Mouse (Mus musculus) heart, embryonic 14.5 days (tissue): ENCODE data around the gene C1s2. TPM values are rescaled to one million over a fixed set of nuclear protein-coding genes. Genes with fewer than 3 reads are reported as not detected.
"Not testable (repeated sequence)": the region's sequence is repeated elsewhere in the genome, so short reads cannot be mapped to it uniquely, and the experiment has no call there.

Experiments
- ATAC-seq: fragments of 200-750 bp; cut with Nextera tagmentation; 2 replicates; pipeline ENCODE4 v1.8.0; 2017; ENCODE audit warnings: low read depth, moderate TSS enrichment; ENCODE audit not compliant: insufficient number of reproducible peaks, insufficient read depth, low FRiP score
- H3K27ac ChIP-seq, 2 experiments: fragments of 200-500 bp in 1 of 2; fragments of 300-500 bp in 1 of 2; sonication (generic) in 1 of 2; replicated peaks in 1 of 2; 2 replicates each; pipeline ENCODE4 v1.5.1; 2012 to 2014; ENCODE audit warnings: low read depth in 2 of 2, low read length in 2 of 2, control low read depth in 1 of 2, mild to moderate bottlenecking in 1 of 2, mixed read lengths in 1 of 2; ENCODE audit not compliant: control insufficient read depth in 1 of 2, insufficient read depth in 1 of 2
- H3K27me3 ChIP-seq: fragments of 300-500 bp; sonication (generic); 2 replicates; pipeline ENCODE4 v1.6.1; 2014; ENCODE audit warnings: mild to moderate bottlenecking, low read length, control low read depth; ENCODE audit not compliant: control insufficient read depth, insufficient read depth
- H3K36me3 ChIP-seq: fragments of 300-500 bp; sonication (generic); 2 replicates; pipeline ENCODE4 v1.6.1; 2014; ENCODE audit warnings: mild to moderate bottlenecking, control low read depth, low read length, mixed read lengths; ENCODE audit not compliant: control insufficient read depth, insufficient read depth
- H3K4me1 ChIP-seq, 2 experiments: fragments of 200-500 bp in 1 of 2; fragments of 300-500 bp in 1 of 2; sonication (generic) in 1 of 2; 2 replicates each; pipeline ENCODE4 v1.6.1; 2012 to 2014; ENCODE audit warnings: low read length in 2 of 2, control low read depth in 1 of 2, mixed read lengths in 1 of 2; ENCODE audit not compliant: control insufficient read depth in 2 of 2, insufficient read depth in 2 of 2
- H3K4me2 ChIP-seq: fragments of 300-500 bp; sonication (generic); 2 replicates; pipeline ENCODE4 v1.6.1; 2014; ENCODE audit warnings: mild to moderate bottlenecking, low read length
- H3K4me3 ChIP-seq, 2 experiments: fragments of 200-500 bp in 1 of 2; fragments of 300-500 bp in 1 of 2; sonication (generic) in 1 of 2; 2 replicates each; pipeline ENCODE4 v1.5.1; 2012 to 2014; ENCODE audit warnings: low read length in 2 of 2, mild to moderate bottlenecking in 2 of 2, control low read depth in 1 of 2, low read depth in 1 of 2, moderate library complexity in 1 of 2; ENCODE audit not compliant: control insufficient read depth in 1 of 2, insufficient read depth in 1 of 2
- H3K9ac ChIP-seq: fragments of 300-500 bp; sonication (generic); 2 replicates; pipeline ENCODE4 v1.6.1; 2014; ENCODE audit warnings: mild to moderate bottlenecking, low read length
- H3K9me3 ChIP-seq: fragments of 300-500 bp; sonication (generic); 2 replicates; pipeline ENCODE4 v1.6.1; 2016; ENCODE audit warnings: low read length, control low read depth; ENCODE audit not compliant: control insufficient read depth
- WGBS: fragments of 180-500 bp; shearing (Covaris S2); extraction: QIAGEN DNeasy Blood & Tissue Kit; methylation state at CpG from one replicate; pipeline ENCODE4 v1.1.7; 2014; 5-methylcytosine and 5-hydroxymethylcytosine counted together
- polyA plus RNA-seq: library from polyadenylated mRNA; unstranded; fragments of >200 nt; fragmentation: Nextera tagmentation; extraction: Ambion mirVana; gene quantifications from 2 replicates; pipeline ENCODE4 v1.2.1, GENCODE M21; 2014

Gene C1s2
- not detected in 2 replicates for polyA plus RNA-seq

DNA sequence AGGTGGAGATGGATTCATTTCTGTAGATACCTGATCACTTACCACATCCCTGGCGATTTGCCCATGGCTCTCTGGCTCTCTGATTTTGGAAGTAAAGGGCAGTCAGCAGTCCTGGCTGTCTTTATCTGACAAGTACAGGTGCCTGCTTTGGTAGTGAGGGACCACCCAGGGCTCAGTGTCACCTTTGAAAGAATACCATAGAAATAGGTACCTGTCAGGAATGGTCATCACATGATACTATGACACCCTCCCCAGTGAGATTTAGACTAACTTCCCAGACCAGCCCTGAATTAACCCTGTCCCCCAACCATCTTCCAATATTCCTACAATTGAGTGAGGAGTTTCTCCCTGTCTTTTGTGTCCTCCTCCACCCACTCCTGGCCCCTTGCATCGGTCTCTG lies at the start of gene C1s2:
Gene C1s2 (minus strand): TSS at position 101 of the 400 bp plus-strand sequence.
- H3K27ac ChIP-seq, H3K4me3 ChIP-seq, H3K9ac ChIP-seq, H3K4me2 ChIP-seq, H3K4me1 ChIP-seq, H3K27me3 ChIP-seq, H3K36me3 ChIP-seq, H3K9me3 ChIP-seq, ATAC-seq: not testable (repeated sequence)
- 66% methylated on average over 2 of the region's 2 CpGs for WGBS

DNA sequence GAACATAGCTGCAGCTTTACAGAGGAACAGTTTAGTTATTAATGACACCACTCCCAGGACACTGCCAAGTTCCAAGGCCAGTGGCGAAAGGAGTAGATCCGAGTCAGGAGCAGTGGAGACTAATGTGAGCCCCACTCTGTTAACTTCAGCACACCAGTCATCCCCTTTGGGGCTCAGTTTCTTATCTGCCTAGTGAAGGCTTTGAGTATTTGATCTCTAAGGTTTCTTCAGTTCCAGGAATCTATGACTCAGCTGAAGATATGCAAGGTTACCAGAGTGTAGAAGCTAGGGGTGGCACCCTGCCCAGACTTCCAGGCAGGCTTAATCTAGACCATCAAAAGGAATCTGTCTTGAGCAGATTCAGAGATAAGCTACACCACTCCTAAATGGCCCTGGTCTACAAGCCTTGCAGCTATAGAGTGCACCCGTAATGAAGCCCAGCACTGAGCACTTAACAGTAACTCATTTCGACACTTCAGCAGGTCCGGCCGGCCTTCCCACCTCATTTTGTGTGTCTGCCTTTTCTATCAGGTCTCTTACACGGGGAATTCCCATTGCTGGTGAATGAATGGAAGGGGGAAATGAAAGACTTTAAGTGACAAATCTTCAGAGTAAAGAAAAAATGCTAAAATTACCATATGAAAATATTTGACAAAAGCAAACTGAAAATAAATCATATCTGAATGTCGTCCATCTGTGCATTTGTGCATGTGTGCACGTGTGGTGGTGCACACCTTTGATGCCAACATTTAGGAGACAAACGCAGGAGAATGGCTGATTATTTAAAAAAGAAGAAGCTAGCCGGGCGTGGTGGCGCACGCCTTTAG lies 47.9 kb upstream of the C1s2 start:
- Histone ChIP-seq H3K27ac (no peak overlapping the region), H3K4me1 (peaks cover 3 to 21% of the 10 kb centered on the region in 2 experiments; a peak in 3 of 4 replicates), H3K9me3 (no peaks in the 10 kb centered on the region)

DNA sequence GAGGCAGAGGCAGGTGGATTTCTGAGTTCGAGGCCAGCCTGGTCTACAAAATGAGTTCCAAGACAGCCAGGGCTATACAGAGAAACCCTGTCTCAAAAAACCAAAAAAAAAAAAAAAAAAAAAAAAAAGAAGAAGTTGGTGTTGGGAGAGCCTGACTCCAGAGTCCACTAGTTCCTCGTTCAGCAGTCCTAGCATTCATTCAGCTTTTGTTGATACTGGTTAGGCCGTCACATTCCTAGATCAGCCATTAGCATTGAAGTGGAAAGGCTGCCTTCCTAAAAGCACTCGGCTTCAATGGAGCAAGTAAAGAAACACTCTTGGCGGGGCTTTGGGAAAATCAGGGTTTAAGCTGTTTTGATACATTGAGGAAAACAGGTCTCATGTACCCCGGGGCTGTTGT lies 46.4 kb upstream of the C1s2 start:
- WGBS: 77% methylated on average over 6 of the region's 6 CpGs
- not testable (repeated sequence) for H3K9me3 ChIP-seq, H3K4me2 ChIP-seq, ATAC-seq, H3K36me3 ChIP-seq, H3K27me3 ChIP-seq, H3K4me3 ChIP-seq, H3K9ac ChIP-seq, H3K27ac ChIP-seq
- H3K4me1 ChIP-seq: peaks cover 3 to 22% of the 10 kb centered on the region in 2 experiments; a peak in 3 of 4 replicates

More for the DNA sequence above, 47.9 kb upstream of the C1s2 start:
- Histone ChIP-seq H3K27me3 (no peaks in the 10 kb centered on the region), H3K4me3 (no peak overlapping the region), H3K9ac (no peak overlapping the region), H3K36me3 (no peaks in the 10 kb centered on the region), H3K4me2 (no peak overlapping the region)
- ATAC-seq: no peak
- WGBS: 60% methylated on average over 14 of the region's 14 CpGs

DNA sequence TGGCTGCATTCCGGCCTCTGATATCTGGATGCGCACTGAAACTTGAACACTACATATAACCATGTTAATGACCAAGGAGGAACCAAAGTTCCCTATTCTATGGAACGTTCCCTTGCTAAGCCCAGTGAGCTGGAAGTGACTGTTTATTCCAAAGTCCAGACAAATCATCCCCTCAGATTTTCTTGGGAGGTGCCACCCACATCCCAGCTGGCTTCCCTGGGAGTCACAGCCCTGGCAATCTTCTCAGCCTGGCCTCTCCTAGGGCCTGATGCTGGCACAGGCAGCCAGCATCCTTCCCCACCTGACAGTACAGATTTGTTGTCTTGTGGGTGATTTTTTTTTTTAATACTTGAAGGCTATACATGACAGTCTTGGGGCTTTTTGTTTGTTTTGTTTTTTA lies 43.6 kb upstream of the C1s2 start:
- Histone ChIP-seq H3K9ac (no peak overlapping the region), H3K4me2 (no peak overlapping the region), H3K4me1 (peaks cover 3 to 15% of the 10 kb centered on the region in 2 experiments; a peak in 3 of 4 replicates), H3K27me3 (no peaks in the 10 kb centered on the region), H3K36me3 (peaks cover 4% of the 10 kb centered on the region; the same call in 1 of the 2 replicates), H3K4me3 (no peak overlapping the region), H3K9me3 (no peaks in the 10 kb centered on the region), H3K27ac (no peak overlapping the region)
- no peak for ATAC-seq
- WGBS: 98% methylated on average over 3 of the region's 3 CpGs

DNA sequence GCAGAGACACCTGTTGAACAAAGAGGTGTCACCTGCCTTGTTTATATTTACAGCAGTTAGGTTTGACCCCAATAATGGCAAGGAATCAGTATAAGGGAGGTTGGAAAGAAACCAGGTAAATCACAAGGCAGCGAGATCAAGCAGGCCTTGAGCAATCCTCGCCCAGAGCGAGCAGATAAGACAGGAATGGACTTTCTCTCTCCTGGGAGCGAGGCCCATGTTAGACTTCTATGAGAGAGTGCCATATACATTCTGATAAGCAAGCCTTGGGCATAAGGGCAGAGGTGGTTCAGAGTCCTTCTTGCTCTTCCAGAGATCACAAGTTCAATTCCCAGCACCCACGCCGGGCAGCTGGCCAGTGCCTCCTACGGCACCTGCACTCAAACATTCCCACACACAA lies 42.9 kb upstream of the C1s2 start:
- peaks cover 4% of the 10 kb centered on the region; the same call in 1 of the 2 replicates for H3K36me3 ChIP-seq
- H3K27me3 ChIP-seq: no peaks in the 10 kb centered on the region
- H3K4me3 ChIP-seq: no peak overlapping the region
- WGBS: 61% methylated on average over 7 of the region's 7 CpGs
- peaks cover 2 to 12% of the 10 kb centered on the region in 2 experiments; a peak in 3 of 4 replicates for H3K4me1 ChIP-seq
- H3K27ac ChIP-seq: no peak overlapping the region
- H3K9me3 ChIP-seq: no peaks in the 10 kb centered on the region
- no peak for ATAC-seq
- H3K4me2 ChIP-seq: no peak overlapping the region
- no peak overlapping the region for H3K9ac ChIP-seq

DNA sequence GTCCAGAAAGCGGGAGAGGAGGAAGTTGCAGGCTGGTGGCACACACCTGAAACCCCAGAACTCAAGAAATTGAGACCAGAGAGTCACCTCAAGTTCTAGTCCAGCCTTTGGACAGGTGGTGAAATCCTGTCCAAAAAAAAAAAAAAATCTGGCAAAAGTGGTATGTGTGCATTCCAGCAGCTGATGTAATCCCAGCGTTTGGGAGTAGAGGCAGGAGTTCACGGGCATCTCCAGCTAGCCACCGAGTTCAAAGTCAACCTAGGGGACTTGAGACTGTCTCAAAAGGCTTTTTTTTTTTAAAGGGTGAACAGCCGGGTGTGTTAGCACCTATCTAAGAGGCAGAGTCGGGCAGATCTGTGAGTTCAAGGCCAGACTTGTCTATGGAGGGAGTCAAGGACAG lies 40.3 kb upstream of the C1s2 start:
- no peaks in the 10 kb centered on the region for H3K27me3 ChIP-seq
- 81% methylated on average over 6 of the region's 6 CpGs for WGBS

DNA sequence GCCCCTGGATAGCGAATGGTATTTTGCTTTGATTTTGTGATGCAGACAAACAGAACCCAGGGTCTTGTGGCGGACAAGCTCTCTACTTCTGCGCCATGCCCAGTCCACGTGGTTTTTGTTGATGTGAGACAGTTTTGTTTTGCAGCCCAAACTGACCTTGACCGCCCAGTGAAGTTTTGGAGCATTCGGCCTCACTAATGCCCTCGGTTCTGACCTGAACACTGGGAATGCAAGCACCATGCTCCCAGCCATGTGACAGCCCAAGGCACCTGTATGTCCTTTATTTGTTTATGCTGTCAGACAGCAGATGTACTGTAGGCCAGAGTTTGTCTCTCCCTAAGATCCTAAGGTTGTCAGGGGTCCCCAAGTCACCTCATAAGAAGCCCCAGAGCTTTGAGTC lies 38.7 kb upstream of the C1s2 start:
- ATAC-seq: no peak
- 93% methylated on average over 7 of the region's 7 CpGs for WGBS
- H3K4me1 ChIP-seq: peaks cover 2 to 3% of the 10 kb centered on the region in 2 experiments; a peak in 1 of 4 replicates
- no peak overlapping the region for H3K4me3 ChIP-seq
- H3K4me2 ChIP-seq: no peak overlapping the region
- H3K9me3 ChIP-seq: no peaks in the 10 kb centered on the region
- peaks cover 4% of the 10 kb centered on the region; the same call in 1 of the 2 replicates for H3K36me3 ChIP-seq
- no peak overlapping the region for H3K27ac ChIP-seq
- no peak overlapping the region for H3K9ac ChIP-seq
- no peaks in the 10 kb centered on the region for H3K27me3 ChIP-seq

More for the DNA sequence above, 40.3 kb upstream of the C1s2 start:
- Histone ChIP-seq H3K9me3 (no peaks in the 10 kb centered on the region), H3K4me1 (peaks cover 2 to 3% of the 10 kb centered on the region in 2 experiments; a peak in 1 of 4 replicates), H3K36me3 (peaks cover 4% of the 10 kb centered on the region; the same call in 1 of the 2 replicates), H3K27ac (no peak overlapping the region), H3K4me2 (no peak overlapping the region), H3K4me3 (no peak overlapping the region), H3K9ac (no peak overlapping the region)
- no peak for ATAC-seq
